Mouse (Mus musculus) testis, adult 2 months (tissue): ENCODE results near the gene Tspan7. TPM values are rescaled to one million over a fixed set of nuclear protein-coding genes. Genes with fewer than 3 reads are reported as not detected.
A peak's percentile ranks its signal among the peaks of the same experiment; 100 is the strongest.

Source experiments
- H3K27ac ChIP-seq: fragments of 200-500 bp; 2 replicates; pipeline ENCODE4 v1.5.1; 2012; ENCODE audit warnings: low read depth, low read length; ENCODE audit not compliant: control insufficient read depth, insufficient read depth
- H3K27me3 ChIP-seq: fragments of 200-500 bp; 2 replicates; pipeline ENCODE4 v1.6.1; 2012; ENCODE audit warnings: mild to moderate bottlenecking, low read length, moderate library complexity; ENCODE audit not compliant: control insufficient read depth, insufficient read depth
- H3K36me3 ChIP-seq: fragments of 200-500 bp; 2 replicates; pipeline ENCODE4 v1.6.1; 2012; ENCODE audit warnings: mild to moderate bottlenecking, low read length; ENCODE audit not compliant: control insufficient read depth, insufficient read depth
- H3K4me1 ChIP-seq: fragments of 200-500 bp; 2 replicates; pipeline ENCODE4 v1.6.1; 2012; ENCODE audit warnings: low read length; ENCODE audit not compliant: control insufficient read depth, insufficient read depth
- H3K4me3 ChIP-seq: fragments of 200-500 bp; 2 replicates; pipeline ENCODE4 v1.5.1; 2012; ENCODE audit warnings: low read depth, mild to moderate bottlenecking, low read length, moderate library complexity, mixed read lengths; ENCODE audit not compliant: control insufficient read depth
- CTCF ChIP-seq: fragments of 200-500 bp; IDR thresholded peaks from 2 replicates; pipeline ENCODE4 v1.5.1; 2012; ENCODE audit warnings: low read depth, mild to moderate bottlenecking, inconsistent platforms, low read length, moderate library complexity; ENCODE audit not compliant: control insufficient read depth, insufficient read depth, insufficient replicate concordance
- POLR2A ChIP-seq: fragments of 200-500 bp; IDR thresholded peaks from 2 replicates; pipeline ENCODE4 v1.6.1; 2012; ENCODE audit warnings: low read depth, mild to moderate bottlenecking, inconsistent platforms, low read length, moderate library complexity; ENCODE audit not compliant: control insufficient read depth
- polyA plus RNA-seq: library from polyadenylated mRNA; depleted of rRNA; stranded (reverse); fragments of >200 nt; gene quantifications from 2 replicates; pipeline ENCODE4 v1.2.3, GENCODE M21; 2012

Tspan7 gene
- polyA plus RNA-seq, 1 experiment = 4.0 TPM

GRCm38 (mm10) chrX:10479031-10479886, 5.7 kb upstream of the Tspan7 start:
- no peak for TF ChIP-seq CTCF
- no peak for TF ChIP-seq POLR2A
- H3K27ac ChIP-seq = no peak overlapping the region
- H3K4me1 ChIP-seq = no peaks in the 10 kb centered on the region
- no peaks in the 10 kb centered on the region for H3K36me3 ChIP-seq
- no peak overlapping the region for H3K4me3 ChIP-seq
- H3K27me3 ChIP-seq = no peaks in the 10 kb centered on the region

GRCm38 (mm10) chrX:10479943-10480342, 5.0 kb upstream of the Tspan7 start:
- no peak overlapping the region for H3K27ac ChIP-seq
- H3K4me3 ChIP-seq = no peak overlapping the region
- no peaks in the 10 kb centered on the region for H3K4me1 ChIP-seq
- H3K36me3 ChIP-seq = no peaks in the 10 kb centered on the region
- no peak for TF ChIP-seq POLR2A
- no peak for TF ChIP-seq CTCF
- H3K27me3 ChIP-seq = no peaks in the 10 kb centered on the region

- no peak for TF ChIP-seq POLR2A
- no peak for TF ChIP-seq CTCF
- no peaks in the 10 kb centered on the region for H3K27me3 ChIP-seq
- H3K4me1 ChIP-seq = peaks cover 4% of the 10 kb centered on the region; the same call in 1 of the 2 replicates
- H3K4me3 ChIP-seq = peak overlapping the region; percentile 74
- H3K36me3 ChIP-seq = no peaks in the 10 kb centered on the region
- no peak overlapping the region for H3K27ac ChIP-seq
Measured at GRCm38 (mm10) chrX:10485664-10486211, 780 bp downstream of the Tspan7 start.

- no peak for TF ChIP-seq CTCF
- no peaks in the 10 kb centered on the region for H3K4me1 ChIP-seq
- no peak overlapping the region for H3K4me3 ChIP-seq
- no peaks in the 10 kb centered on the region for H3K36me3 ChIP-seq
- H3K27ac ChIP-seq = no peak overlapping the region
- H3K27me3 ChIP-seq = no peaks in the 10 kb centered on the region
Measured at GRCm38 (mm10) chrX:10498580-10498979, 13.6 kb downstream of the Tspan7 start.

GRCm38 (mm10) chrX:10502616-10503015, 17.7 kb downstream of the Tspan7 start:
- no peaks in the 10 kb centered on the region for H3K27me3 ChIP-seq
- TF ChIP-seq CTCF (no peak), POLR2A (no peak)
- no peak overlapping the region for H3K27ac ChIP-seq
- H3K4me1 ChIP-seq = no peaks in the 10 kb centered on the region
- no peak overlapping the region for H3K4me3 ChIP-seq
- H3K36me3 ChIP-seq = no peaks in the 10 kb centered on the region

GRCm38 (mm10) chrX:10514417-10514816, 29.5 kb downstream of the Tspan7 start:
- TF ChIP-seq CTCF (no peak), POLR2A (no peak)
- Histone ChIP-seq H3K4me3 (no peak overlapping the region), H3K4me1 (no peaks in the 10 kb centered on the region), H3K27ac (no peak overlapping the region), H3K36me3 (no peaks in the 10 kb centered on the region), H3K27me3 (no peaks in the 10 kb centered on the region)

- no peak overlapping the region for H3K4me3 ChIP-seq
- no peaks in the 10 kb centered on the region for H3K36me3 ChIP-seq
- no peaks in the 10 kb centered on the region for H3K27me3 ChIP-seq
- TF ChIP-seq POLR2A (no peak), CTCF (no peak)
- no peaks in the 10 kb centered on the region for H3K4me1 ChIP-seq
- no peak overlapping the region for H3K27ac ChIP-seq
Measured at GRCm38 (mm10) chrX:10514971-10515370, 30.0 kb downstream of the Tspan7 start.

GRCm38 (mm10) chrX:10516448-10516847, 31.5 kb downstream of the Tspan7 start:
- H3K36me3 ChIP-seq = no peaks in the 10 kb centered on the region
- no peaks in the 10 kb centered on the region for H3K4me1 ChIP-seq
- TF ChIP-seq CTCF (no peak), POLR2A (no peak)

More at GRCm38 (mm10) chrX:10516448-10516847, 31.5 kb downstream of the Tspan7 start:
- no peak overlapping the region for H3K27ac ChIP-seq
- no peak overlapping the region for H3K4me3 ChIP-seq
- no peaks in the 10 kb centered on the region for H3K27me3 ChIP-seq
